Mouse (Mus musculus): ENCODE measurements around the gene Narfl.
"Not testable (repeated sequence)": the region's sequence is repeated elsewhere in the genome, so short reads cannot be mapped to it uniquely, and the experiment has no call there.

The Narfl gene

GRCm38 (mm10) chr17:25807452-25807851 lies 33.9 kb downstream of the Narfl start:
- not testable (repeated sequence) for DNase-seq

DNA sequence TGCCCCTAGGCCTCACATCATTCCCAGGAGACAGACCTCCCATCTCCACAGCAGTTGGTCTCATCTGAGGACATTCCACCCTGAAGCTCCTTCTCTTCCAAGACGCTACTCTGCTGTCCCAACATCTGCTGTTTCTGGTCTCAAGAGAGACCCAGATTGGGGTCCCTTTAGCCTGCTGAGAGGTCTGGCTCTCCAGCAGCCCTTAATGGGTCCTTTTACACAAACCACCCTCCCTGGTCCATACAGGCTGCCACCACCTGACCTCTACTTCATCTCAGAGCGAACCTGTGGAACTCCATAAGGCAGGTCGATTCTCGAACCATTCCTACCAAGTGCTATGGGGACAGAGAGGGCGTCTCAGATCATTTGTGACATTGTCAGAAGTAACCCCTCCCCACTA lies 34.5 kb downstream of the Narfl start:
- DNase-seq: peak; percentile 65

DNA sequence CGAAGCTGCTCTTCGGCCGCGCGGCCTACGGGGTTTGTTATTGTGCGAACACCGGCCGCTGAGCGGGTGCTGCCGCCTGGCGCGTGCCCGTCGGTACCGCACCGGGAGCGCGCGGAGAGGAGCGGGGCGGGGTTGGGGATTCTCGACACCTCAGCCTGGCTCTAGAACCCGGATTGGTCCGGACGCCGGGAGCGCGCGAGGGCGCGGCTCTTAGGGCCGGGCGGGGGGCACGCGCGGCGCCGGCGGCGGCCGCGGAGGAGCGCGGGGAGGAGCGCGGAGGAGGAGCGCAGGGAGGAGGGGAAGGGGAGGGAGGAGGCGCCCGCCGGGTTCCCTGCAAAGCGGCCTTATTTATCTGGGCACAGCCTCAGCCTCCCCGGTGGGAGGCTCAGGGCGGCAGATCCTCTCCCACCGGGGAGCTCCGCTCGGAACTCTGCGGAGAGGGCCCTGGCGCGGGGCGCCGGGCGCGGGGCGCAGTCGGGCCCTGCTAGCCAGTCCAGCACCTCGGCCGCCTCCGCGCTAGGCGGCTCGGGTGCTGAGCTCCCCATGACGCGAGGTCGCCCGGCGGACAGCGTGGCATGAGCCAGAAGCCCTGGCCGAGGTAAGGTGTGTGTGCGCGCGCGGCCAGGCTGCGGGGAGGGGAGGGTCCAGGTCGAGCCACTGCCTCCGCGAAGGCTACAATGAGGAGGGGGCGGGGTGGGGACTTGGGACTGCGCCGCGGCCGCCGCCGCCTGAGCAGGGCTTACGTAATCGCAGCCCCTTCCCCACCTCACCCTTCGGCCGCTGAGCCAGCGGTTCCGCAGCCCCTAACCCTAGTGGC lies 35.4 kb downstream of the Narfl start, which contains the start of gene Fbxl16:
TSS of gene Fbxl16 (plus strand) at position 297 of the 817 bp plus-strand sequence.
- peak; percentile 96 for DNase-seq

- DNase-seq: peak; percentile 86
Measured at GRCm38 (mm10) chr17:25809606-25810340, 36.2 kb downstream of the Narfl start.

DNA sequence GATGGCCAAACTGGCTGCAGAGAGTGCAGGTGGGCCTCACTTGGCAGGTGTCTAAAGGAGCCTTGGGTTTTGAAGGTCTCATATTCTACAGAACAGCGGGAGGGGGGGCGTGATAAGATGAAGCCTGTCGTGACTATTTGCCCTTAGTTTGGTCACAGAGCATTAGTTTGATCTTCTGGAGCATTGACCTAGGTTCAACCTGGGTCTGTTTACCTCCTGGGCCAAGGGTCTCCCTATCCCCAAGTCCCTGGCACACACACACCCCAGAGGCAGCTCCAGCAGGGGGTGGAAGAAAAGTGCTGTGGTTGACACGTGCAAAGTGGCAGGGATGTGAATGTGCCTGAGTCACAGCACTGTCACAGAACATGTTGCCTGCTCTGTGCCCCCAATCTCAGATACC lies 37.3 kb downstream of the Narfl start:
- peak; percentile 63 for DNase-seq

- DNase-seq: peak; percentile 68
Measured at GRCm38 (mm10) chr17:25813471-25813870, 39.9 kb downstream of the Narfl start.

DNA sequence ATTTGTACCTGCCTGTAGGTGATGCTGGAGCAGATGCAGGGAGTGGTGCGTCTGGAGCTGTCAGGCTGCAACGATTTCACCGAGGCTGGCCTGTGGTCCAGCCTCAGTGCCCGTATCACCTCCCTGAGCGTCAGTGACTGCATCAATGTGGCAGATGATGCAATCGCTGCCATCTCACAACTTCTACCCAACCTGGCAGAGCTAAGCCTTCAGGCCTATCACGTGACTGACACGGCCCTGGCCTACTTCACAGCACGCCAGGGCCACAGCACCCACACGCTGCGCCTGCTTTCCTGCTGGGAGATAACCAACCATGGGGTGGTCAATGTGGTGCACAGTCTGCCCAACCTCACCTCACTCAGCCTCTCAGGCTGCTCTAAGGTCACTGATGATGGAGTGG lies 44.1 kb downstream of the Narfl start:
- no peak for DNase-seq

DNA sequence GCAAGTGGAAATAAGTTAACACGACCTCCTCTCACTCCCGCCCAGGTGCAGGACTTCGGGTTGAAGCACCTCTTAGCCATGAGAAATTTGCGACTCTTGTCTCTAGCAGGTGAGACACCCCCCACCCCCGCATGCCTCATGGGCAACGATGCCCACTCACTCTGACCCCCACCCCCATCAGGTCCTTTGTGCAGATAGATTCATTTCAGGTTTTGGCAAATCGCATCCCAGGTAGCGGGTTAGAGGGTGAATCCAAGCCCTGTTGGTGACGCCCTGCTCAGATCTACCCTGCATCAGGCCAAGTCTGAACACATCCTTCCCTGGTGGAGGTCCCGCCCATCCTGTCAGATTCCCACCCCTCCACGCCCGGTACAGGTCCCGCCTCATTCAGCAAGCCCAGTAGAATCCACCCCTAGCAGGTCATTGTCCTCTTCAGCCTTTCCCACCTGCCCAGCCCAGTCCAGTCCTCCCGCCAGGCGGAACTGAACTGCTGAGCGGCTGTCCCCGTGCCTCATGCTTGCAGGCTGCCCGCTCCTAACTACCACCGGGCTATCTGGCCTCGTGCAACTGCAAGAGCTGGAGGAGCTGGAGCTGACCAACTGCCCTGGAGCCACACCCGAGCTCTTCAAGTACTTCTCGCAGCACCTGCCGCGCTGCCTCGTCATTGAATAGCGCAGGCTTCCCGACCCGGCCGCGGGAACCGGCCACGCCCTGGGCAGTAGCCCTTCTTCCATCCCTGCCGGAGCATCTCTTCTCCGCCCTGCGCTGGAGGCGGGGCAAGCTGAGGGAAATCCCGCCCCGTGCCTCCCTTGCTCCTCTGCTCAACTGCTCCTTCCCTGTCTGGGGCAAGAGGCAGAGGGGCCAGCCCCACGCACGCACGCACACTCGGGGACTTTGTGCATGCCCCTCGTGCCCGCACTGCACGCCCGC lies 45.5 kb downstream of the Narfl start:
- DNase-seq: no peak

- DNase-seq: peak; percentile 88
Measured at GRCm38 (mm10) chr17:25823452-25823851, 49.9 kb downstream of the Narfl start, which contains the start of gene Wdr24. Gene Wdr24, plus strand, starts transcription at chr17:25823627.

DNA sequence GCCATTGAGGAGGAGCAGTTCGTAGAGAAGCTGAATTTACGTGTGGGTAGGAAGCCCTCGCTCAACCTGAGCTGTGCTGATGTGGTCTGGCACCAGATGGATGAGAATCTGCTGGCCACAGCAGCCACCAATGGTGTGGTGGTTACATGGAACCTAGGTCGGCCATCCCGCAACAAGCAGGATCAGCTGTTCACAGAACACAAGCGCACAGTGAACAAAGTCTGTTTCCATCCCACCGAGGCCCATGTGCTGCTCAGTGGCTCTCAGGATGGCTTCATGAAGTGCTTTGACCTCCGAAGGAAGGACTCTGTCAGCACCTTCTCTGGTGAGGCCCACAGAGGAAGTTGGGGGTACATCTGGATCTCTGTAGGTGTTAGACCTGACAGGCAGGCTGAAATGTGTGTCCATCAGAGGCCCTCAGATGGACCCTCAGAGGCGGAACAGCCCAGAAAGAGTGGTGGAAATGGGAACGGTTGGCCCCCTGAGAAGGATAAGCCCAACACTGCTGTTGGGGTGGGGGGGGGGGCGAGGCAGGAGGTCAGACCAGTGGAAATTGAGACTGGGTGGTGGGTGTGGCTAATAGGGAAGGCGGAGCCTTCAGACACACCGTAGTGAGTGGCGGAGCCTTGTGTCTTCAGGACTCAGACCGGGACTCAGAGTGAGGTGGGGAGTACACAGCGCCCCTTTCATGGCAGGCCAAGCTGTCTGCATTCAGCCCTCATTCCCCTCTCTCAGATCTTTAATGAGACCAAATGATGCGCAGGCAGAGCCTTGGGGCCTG lies 51.0 kb downstream of the Narfl start:
- DNase-seq: no peak

GRCm38 (mm10) chr17:25825311-25825710 lies 51.7 kb downstream of the Narfl start:
- no peak for DNase-seq

DNA sequence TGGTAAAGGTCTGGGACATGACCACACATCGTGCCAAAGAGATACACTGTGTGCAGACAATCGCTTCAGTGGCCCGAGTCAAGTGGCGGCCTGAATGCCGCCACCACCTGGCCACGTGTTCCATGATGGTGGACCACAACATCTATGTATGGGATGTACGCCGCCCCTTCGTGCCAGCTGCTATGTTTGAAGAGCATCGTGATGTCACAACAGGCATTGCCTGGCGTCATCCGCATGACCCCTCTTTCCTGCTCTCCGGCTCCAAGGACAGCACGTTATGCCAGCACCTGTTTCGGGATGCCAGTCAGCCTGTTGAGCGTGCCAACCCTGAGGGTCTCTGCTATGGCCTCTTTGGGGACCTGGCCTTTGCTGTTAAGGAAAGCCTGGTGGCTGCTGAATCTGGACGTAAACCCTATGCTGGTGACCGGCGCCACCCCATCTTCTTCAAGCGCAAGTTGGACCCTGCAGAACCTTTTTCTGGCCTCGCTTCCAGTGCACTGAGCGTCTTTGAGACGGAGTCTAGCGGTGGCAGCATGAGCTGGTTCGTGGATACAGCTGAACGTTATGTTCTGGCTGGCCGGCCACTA lies 52.5 kb downstream of the Narfl start:
- DNase-seq: no peak

- no peak for DNase-seq
Measured at GRCm38 (mm10) chr17:25827011-25827410, 53.4 kb downstream of the Narfl start.

DNA sequence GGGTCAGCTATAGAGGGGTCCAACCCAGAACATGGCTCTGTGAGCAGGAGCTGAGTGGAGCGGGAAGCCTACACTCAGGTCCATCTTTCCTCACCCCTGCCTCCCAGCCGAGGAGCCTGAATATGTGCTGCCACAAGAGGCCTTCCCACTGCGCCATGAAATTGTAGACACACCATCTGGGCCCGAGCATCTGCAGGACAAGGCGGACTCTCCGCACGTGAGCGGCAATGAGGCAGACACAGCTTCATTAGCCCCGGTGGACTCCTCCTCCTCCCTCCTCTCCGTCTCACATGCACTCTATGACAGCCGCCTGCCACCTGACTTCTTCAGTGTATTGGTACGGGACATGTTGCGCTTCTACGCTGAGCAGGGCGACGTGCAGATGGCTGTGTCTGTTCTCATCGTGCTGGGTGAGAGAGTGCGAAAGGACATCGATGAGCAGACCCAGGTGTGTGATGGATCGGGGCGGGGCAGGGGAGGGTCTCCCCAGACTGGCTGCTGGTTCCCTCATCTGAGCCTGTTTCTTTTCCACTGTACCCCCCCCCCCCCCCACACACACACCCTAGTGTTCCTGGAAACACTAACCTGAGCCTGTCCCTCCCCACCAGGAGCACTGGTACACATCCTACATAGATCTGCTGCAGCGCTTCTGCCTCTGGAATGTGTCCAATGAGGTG lies 54.1 kb downstream of the Narfl start:
- no peak for DNase-seq

DNA sequence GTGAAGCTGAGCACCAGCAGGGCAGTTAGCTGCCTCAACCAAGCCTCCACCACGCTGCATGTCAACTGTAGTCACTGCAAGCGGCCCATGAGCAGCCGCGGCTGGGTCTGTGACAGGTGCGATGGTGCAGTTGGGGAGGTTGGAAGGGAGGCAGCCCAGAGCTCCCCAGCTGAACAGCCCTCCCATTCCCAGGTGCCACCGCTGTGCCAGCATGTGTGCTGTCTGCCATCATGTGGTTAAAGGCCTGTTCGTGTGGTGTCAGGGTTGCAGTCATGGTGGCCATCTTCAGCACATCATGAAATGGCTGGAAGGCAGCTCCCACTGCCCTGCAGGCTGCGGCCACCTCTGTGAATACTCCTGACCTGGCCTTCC lies 54.6 kb downstream of the Narfl start:
- DNase-seq: no peak

DNA sequence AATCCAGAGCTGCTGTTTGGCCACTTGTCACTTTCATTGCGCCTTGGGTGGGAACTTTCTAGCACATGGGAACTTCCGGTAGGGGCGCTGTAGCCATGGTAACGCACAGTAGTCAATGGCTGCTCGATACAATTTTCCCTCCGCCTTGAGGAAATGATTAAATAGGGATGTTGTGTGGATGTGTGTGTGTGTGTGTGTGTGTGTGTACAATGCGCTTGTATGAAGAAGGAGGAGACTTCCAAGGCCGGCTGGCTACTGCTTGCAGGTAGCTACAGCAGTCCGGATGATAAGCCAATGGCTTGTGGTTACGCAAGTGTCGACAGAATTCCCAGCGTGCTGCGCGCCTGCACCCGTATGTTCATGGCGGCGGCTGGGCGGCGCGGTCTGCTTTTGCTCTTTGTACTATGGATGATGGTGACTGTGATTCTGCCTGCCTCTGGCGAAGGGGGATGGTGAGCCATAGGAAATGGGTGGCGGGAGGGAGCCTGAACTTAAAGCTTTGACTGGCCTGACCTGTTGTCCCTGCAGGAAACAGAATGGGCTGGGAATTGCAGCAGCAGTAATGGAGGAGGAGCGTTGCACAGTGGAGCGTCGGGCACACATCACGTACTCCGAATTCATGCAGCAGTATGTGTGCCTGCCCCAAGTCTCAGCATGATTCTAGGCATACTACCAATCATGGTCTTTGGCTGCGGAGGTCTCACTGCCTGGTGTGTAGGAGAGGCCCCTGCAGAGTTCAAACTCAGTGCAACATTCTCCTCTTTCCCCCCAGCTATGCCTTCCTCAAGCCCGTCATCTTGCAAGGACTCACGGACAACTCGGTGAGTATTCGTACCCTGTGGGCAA lies 55.4 kb downstream of the Narfl start, which contains the start of gene Jmjd8:
TSS of gene Jmjd8 (plus strand) at position 156 of the 846 bp plus-strand sequence.
- peak; percentile 85 for DNase-seq

DNA sequence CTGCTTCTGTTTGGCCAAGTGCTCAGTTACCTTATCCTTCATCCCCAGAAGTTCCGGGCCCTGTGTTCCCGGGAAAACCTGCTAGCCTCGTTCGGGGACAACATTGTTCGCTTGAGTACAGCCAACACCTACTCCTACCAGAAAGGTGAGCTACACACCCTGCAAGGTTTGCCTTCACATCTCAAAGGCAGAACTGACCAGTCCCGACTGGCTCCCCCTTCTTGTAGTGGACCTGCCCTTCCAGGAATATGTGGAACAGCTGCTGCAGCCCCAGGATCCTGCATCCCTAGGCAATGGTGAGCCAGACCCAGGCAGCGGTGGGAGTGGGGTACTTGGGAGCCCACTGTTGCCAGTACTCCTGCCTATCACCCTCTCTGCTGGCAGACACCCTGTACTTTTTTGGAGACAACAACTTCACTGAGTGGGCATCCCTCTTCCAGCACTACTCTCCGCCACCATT lies 56.0 kb downstream of the Narfl start:
- DNase-seq: peak; percentile 62

- peak; percentile 57 for DNase-seq
Measured at GRCm38 (mm10) chr17:25830200-25830753, 56.7 kb downstream of the Narfl start.

DNA sequence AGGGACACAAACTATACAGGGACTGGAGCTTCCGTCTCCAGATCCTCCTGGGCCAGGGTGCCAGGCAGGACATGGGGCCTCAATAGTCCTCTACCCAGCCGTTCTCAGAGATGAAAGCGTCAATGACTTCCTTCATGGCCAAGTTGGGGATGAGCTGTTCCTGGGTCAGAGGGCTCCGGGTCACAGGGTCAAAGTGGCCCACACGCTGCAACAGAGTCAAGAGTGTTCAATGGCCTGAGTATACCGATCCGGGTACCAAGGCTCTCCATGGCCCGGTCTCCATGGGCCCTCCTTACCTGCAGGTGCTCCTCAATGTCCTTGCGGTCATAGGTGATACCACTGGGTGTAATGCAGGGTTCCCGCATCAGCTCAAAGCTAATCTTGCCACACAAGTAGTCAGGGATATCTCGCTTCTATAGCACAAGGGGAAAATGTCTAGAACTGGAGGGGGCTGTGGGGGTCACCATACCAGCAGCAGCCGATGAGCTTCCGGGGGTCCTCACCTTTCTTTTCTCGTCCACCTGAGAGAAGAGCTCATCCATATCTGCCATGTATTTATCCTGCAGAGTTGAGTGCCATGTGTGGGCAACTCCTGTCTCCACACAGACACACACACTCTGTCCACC lies 57.3 kb downstream of the Narfl start:
- DNase-seq: peak; percentile 53

All from cerebellum, adult 9-10 months (tissue).